Mouse (Mus musculus): Measurements from ENCODE around the gene Ibsp. TPM values are rescaled to one million over a fixed set of nuclear protein-coding genes. Genes with fewer than 3 reads are reported as not detected.

The Ibsp gene
- polyA plus RNA-seq, 1 experiment: not detected

DNA sequence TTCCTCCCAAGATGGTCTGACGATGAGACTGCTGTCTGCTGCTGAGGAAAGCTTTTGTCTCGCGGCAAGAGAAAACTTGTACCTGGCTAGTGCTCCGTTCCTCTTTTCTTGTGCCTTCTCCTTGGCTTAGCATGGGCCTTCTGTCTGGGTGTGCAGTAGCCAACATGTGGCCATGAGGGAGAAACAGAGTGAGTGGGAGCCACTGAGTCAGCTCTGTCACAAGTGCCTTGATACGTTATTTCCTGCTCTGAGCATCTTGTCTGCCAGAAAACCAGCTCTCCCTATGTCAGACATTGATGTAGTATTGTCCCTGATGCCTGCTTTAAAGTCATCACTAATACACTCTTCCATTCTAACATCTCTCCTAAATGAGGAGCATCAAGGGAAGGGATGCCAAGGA, 40.0 kb downstream of the Ibsp start:
- TF ChIP-seq POLR2A (IDR thresholded peaks at IDR 0.05; ENCODE audit: borderline replicate concordance, extremely low read depth, low read depth, low read length): no peak
- no peak for TF ChIP-seq CTCF (IDR thresholded peaks at IDR 0.05; ENCODE audit: insufficient read depth, low read length)
- Histone ChIP-seq H3K4me1 (ENCODE audit: control insufficient read depth, insufficient read depth, low read length) (no peaks in the 10 kb centered on the region), H3K4me3 (replicated peaks; ENCODE audit: extremely low read depth, low read depth, low read length) (no peak overlapping the region)
- no peak for DNase-seq
- 78% methylated on average over 5 of the region's 5 CpGs for WGBS

DNA sequence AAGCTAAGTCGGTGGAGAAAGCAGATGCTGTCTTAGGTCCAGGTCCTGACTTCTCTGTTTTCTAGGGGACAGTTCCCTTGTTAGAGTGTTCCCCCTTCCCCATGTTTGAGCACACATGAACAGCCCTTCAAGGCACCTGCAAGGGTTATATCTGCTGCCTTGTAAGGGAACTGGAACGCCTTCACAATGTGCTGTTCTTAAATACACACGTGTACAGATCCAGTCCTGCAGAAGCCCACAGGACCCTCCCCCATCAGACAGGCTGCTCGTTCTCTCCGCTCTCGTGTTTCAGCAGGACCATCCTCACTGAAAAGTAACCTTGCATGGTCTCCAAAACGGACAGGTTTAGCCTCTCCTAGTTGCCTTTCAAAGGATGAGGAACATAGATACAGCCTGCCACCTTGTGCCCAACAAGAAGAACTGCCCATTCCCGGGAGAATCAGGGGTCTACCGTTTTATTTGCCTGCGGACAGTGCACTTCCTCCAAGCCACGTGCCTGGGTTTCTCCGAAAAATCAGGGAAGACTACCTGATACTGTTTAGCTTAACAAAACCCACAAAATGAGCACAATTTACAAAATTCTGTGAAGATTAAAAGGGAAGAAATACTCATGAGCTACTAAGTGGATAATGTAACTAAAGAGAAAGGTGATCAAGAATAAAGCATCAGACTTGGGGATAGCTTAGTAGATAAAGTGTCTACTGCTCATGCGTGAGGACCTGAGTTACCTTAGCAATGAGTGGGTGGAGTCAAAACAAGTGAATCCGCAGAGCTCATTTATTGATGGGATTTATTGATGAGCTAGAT, 40.9 kb downstream of the Ibsp start:
- no peak for DNase-seq

GRCm38 (mm10) chr5:104340513-104340829, 41.5 kb downstream of the Ibsp start:
- no peak overlapping the region for H3K4me3 ChIP-seq (replicated peaks; ENCODE audit: extremely low read depth, low read depth, low read length)
- TF ChIP-seq CTCF (IDR thresholded peaks at IDR 0.05; ENCODE audit: insufficient read depth, low read length) (no peak), POLR2A (IDR thresholded peaks at IDR 0.05; ENCODE audit: borderline replicate concordance, extremely low read depth, low read depth, low read length) (no peak)
- WGBS: 83% methylated on average over 4 of the region's 4 CpGs

More for the DNA sequence above, 40.9 kb downstream of the Ibsp start:
- TF ChIP-seq POLR2A (IDR thresholded peaks at IDR 0.05; ENCODE audit: borderline replicate concordance, extremely low read depth, low read depth, low read length) (no peak), CTCF (IDR thresholded peaks at IDR 0.05; ENCODE audit: insufficient read depth, low read length) (peak; percentile 43)
- H3K4me3 ChIP-seq (replicated peaks; ENCODE audit: extremely low read depth, low read depth, low read length): no peak overlapping the region
- H3K4me1 ChIP-seq (ENCODE audit: control insufficient read depth, insufficient read depth, low read length): no peaks in the 10 kb centered on the region
- WGBS: 16% methylated on average over 14 of the region's 14 CpGs

DNA sequence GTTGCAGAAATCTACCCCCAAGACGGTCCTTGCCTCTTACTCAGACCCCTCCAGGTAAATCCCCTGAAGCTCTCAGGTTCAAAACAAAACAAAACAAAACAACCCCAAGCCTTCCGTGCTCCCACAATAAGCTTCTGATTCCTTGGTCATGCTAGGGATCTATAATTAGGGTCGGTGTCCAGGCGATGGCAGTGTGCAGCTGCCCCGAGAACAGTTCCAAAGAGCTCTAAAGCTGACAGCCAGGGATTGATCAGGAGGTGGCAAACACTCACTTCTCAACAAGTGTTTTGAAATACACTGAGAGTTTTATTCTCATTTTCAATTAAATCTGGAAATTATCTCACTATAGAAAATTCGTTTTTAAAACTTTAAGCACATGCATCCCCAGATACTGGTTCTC, 43.9 kb downstream of the Ibsp start:
- Histone ChIP-seq H3K4me1 (ENCODE audit: control insufficient read depth, insufficient read depth, low read length) (no peaks in the 10 kb centered on the region), H3K4me3 (replicated peaks; ENCODE audit: extremely low read depth, low read depth, low read length) (no peak overlapping the region)
- 29% methylated on average over 6 of the region's 6 CpGs for WGBS
- DNase-seq: no peak
- TF ChIP-seq CTCF (IDR thresholded peaks at IDR 0.05; ENCODE audit: insufficient read depth, low read length): peak; percentile 22; the same call in 1 of the 2 replicates
- TF ChIP-seq POLR2A (IDR thresholded peaks at IDR 0.05; ENCODE audit: borderline replicate concordance, extremely low read depth, low read depth, low read length): no peak

More at GRCm38 (mm10) chr5:104340513-104340829, 41.5 kb downstream of the Ibsp start:
- DNase-seq: no peak
- H3K4me1 ChIP-seq (ENCODE audit: control insufficient read depth, insufficient read depth, low read length): no peaks in the 10 kb centered on the region

DNA sequence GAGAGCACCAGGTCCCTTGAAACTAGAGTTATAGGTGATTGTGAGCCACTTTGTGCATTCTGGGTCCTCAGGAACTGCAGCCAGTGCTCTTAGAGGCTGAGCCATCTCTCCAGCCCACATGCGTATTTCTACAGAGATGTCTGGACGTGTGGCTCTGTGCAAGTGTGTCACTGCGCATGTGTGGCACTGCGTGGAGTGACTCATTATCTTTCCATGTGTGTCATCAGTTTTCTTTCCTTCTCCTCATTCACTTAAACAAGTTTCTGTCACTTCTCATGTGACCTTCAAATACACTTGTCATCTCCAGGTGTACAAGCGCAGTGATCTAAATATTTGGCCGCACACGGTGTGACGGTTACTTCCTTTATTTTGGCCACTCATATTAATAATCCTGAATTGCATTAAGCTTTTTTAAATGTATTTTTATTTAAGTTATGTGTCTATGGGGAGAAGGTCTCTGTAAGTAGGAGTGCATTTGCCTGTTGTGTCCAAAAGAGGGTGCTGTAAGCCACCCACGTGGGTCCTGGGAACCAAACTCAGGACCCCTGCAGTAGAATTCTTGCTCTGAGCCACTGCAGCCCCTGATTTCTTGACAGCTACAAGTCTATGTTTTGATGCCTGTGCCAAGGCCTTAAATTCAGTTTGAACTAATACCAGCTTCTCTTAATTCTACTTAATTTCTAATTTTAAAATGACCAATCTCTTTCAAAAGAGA, 45.7 kb downstream of the Ibsp start:
- no peak overlapping the region for H3K4me3 ChIP-seq (replicated peaks; ENCODE audit: extremely low read depth, low read depth, low read length)
- TF ChIP-seq CTCF (IDR thresholded peaks at IDR 0.05; ENCODE audit: insufficient read depth, low read length) (peak; percentile 42; the same call in 1 of the 2 replicates), POLR2A (IDR thresholded peaks at IDR 0.05; ENCODE audit: borderline replicate concordance, extremely low read depth, low read depth, low read length) (no peak)
- DNase-seq: no peak
- no peaks in the 10 kb centered on the region for H3K4me1 ChIP-seq (ENCODE audit: control insufficient read depth, insufficient read depth, low read length)
- 70% methylated on average over 9 of the region's 9 CpGs for WGBS

GRCm38 (mm10) chr5:104345241-104345630, 46.3 kb downstream of the Ibsp start:
- no peak overlapping the region for H3K4me3 ChIP-seq (replicated peaks; ENCODE audit: extremely low read depth, low read depth, low read length)
- DNase-seq: no peak
- WGBS: 54% methylated on average over 6 of the region's 6 CpGs
- H3K4me1 ChIP-seq (ENCODE audit: control insufficient read depth, insufficient read depth, low read length): no peaks in the 10 kb centered on the region
- TF ChIP-seq POLR2A (IDR thresholded peaks at IDR 0.05; ENCODE audit: borderline replicate concordance, extremely low read depth, low read depth, low read length) (no peak), CTCF (IDR thresholded peaks at IDR 0.05; ENCODE audit: insufficient read depth, low read length) (no peak)

DNA sequence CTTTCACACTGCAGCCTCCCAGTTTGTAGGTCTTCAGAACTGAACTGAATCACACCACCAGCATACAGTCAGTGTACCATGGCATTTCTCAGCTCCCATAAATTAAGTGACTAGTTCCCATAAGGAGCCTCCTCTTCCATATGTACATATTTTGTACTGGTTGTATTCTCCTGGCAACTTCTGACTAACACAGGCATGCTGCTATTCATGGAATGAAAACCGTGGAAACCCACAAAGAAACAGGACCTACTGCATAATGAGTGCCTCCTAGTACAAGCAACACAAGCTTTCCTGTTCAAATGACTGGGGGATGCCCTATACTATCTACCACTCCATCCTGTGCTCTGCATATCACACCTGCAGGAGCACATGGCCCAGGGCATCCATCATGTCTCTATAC, 52.1 kb downstream of the Ibsp start:
- TF ChIP-seq CTCF (IDR thresholded peaks at IDR 0.05; ENCODE audit: insufficient read depth, low read length) (no peak), POLR2A (IDR thresholded peaks at IDR 0.05; ENCODE audit: borderline replicate concordance, extremely low read depth, low read depth, low read length) (no peak)
- H3K4me1 ChIP-seq (ENCODE audit: control insufficient read depth, insufficient read depth, low read length): peaks cover 5% of the 10 kb centered on the region
- 55% methylated on average over 1 of the region's 1 CpGs for WGBS
- H3K4me3 ChIP-seq (replicated peaks; ENCODE audit: extremely low read depth, low read depth, low read length): no peak overlapping the region
- no peak for DNase-seq

- Histone ChIP-seq H3K4me1 (ENCODE audit: control insufficient read depth, insufficient read depth, low read length) (peaks cover 5% of the 10 kb centered on the region), H3K4me3 (replicated peaks; ENCODE audit: extremely low read depth, low read depth, low read length) (no peak overlapping the region)
- 25% methylated on average over 5 of the region's 5 CpGs for WGBS
- no peak for TF ChIP-seq CTCF (IDR thresholded peaks at IDR 0.05; ENCODE audit: insufficient read depth, low read length)
- no peak for TF ChIP-seq POLR2A (IDR thresholded peaks at IDR 0.05; ENCODE audit: borderline replicate concordance, extremely low read depth, low read depth, low read length)
- no peak for DNase-seq
These were observed 52.9 kb downstream of the Ibsp start for GRCm38 (mm10) chr5:104351874-104352273.

DNA sequence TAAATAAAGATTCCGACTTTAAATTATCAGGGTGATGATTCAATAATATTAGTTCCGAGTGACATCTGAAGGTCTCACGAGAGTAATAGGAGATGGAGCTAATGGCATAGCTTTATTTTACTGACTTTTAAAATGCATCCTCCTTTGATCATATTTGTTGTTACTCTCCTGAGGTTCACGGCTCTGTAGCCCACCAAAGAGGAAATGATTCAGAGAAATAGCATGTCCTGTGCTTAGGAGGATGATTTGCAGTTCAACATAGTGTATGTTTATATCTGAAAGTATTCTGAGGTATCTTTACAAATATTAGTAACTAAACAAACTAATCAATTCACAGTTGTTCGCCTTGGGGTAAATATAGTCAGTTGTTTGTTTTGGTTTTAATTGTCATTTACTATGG, 58.6 kb downstream of the Ibsp start:
- Histone ChIP-seq H3K4me3 (replicated peaks; ENCODE audit: extremely low read depth, low read depth, low read length) (no peak overlapping the region), H3K4me1 (ENCODE audit: control insufficient read depth, insufficient read depth, low read length) (peaks cover 3% of the 10 kb centered on the region)
- no peak for DNase-seq
- 49% methylated on average over 5 of the region's 5 CpGs for WGBS
- TF ChIP-seq POLR2A (IDR thresholded peaks at IDR 0.05; ENCODE audit: borderline replicate concordance, extremely low read depth, low read depth, low read length): no peak
- TF ChIP-seq CTCF (IDR thresholded peaks at IDR 0.05; ENCODE audit: insufficient read depth, low read length): no peak

GRCm38 (mm10) chr5:104358592-104358991, 59.6 kb downstream of the Ibsp start:
- TF ChIP-seq POLR2A (IDR thresholded peaks at IDR 0.05; ENCODE audit: borderline replicate concordance, extremely low read depth, low read depth, low read length): no peak
- TF ChIP-seq CTCF (IDR thresholded peaks at IDR 0.05; ENCODE audit: insufficient read depth, low read length): no peak
- Histone ChIP-seq H3K4me3 (replicated peaks; ENCODE audit: extremely low read depth, low read depth, low read length) (no peak overlapping the region), H3K4me1 (ENCODE audit: control insufficient read depth, insufficient read depth, low read length) (peaks cover 3% of the 10 kb centered on the region)
- WGBS: 31% methylated on average over 7 of the region's 7 CpGs
- DNase-seq: no peak

Measured in lung, adult 2 months (tissue).